Mouse (Mus musculus) kidney, adult 2 months (tissue): ENCODE results near the gene Tgfb1.

Source experiments
- CTCF ChIP-seq: fragments of 200-500 bp; conservative IDR thresholded peaks from 2 replicates; pipeline ENCODE4 v1.5.1; 2011; ENCODE audit warnings: low read depth, mild to moderate bottlenecking, control low read depth, low read length, moderate library complexity, mixed read lengths; ENCODE audit not compliant: insufficient read depth, insufficient read length
- POLR2A ChIP-seq: fragments of 200-500 bp; IDR thresholded peaks from one replicate; pipeline ENCODE4 v1.6.1; 2011; ENCODE audit warnings: low read depth, low read length, control low read depth

DNA sequence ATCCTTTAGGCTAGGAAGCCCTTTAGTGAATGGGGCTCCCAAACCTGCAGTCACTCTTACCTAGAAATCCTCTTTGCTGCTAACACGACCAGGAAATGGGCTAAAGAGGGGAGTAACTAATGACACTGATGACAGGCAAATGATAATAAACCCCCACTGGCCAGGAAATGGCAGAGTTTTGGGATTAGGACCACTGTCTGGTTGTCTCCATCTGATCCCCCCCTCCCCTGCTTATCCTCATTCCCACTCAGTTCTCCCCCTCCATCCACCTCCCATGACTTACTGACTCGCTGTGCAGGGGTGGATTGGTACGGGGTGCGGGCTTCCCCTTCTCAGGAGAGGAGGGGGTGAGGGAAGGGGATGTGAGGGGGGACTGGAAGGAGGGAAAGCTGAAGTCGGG, 3.2 kb downstream of the Tgfb1 start:
- no peak for TF ChIP-seq POLR2A
- TF ChIP-seq CTCF: no peak
